Mouse (Mus musculus) heart, postnatal 0 days (tissue): ENCODE measurements around the gene Acod1.

ENCODE experiments used
- CTCF ChIP-seq: IDR thresholded peaks from 2 replicates; pipeline ENCODE4 v1.5.1; 2016; ENCODE audit warnings: antibody characterized with exemption, control low read depth, low read depth
- EP300 ChIP-seq: IDR thresholded peaks from 2 replicates; pipeline ENCODE4 v1.6.1; 2016; ENCODE audit warnings: antibody characterized with exemption, low read depth

DNA sequence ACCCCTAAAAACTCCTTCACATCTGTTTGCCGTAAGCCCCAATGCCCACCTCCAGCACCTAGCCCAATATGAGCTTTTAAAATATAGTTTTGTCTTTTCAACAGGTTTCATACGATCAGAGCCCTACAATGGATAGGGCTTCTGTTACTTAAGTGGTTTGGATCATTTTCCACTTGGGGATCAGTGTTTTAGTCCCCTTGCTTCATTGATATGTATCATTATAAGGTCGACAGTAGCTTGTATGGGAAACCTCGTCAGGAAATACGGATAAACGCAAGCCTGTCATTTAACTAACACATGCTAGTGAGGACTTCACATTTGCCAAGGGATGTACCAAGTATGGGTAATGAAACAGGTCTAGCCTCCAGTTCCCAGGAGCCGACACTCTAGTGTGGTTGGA is 9.8 kb downstream of the Acod1 start:
- no peak for TF ChIP-seq CTCF
- no peak for TF ChIP-seq EP300
